Mouse (Mus musculus): ENCODE measurements around the gene Zfp759.

DNA sequence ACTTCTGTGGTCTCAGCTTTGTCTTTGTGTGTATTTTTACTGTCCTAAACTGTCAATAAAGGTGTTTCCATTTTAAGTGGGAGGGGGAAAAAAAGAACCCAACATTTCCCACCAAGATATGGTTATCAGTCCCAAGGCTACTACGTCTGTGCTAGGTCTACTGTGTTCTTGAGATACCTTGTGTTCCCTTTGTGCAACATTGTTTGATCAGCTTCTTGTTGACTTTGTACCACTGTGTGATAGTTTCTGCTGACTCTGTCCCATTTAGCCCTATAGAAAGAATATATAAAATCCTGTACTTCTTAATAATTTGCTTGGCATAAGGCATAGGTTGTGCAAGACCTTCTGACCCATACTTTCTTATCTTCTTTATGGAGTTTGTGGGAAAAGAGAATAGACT lies 31.3 kb upstream of the Zfp759 start:
- TF ChIP-seq TAL1 (conservative IDR thresholded peaks at IDR 0.05; ENCODE audit: low read depth, low read length) = no peak
- TF ChIP-seq GATA2 (IDR thresholded peaks at IDR 0.05; ENCODE audit: borderline replicate concordance, low read depth, low read length) = no peak
- no peak for TF ChIP-seq CTCF (IDR thresholded peaks at IDR 0.05; ENCODE audit: low read depth, low read length)
- no peak for TF ChIP-seq GATA1 (IDR thresholded peaks at IDR 0.05; ENCODE audit: borderline replicate concordance, low read length)

Data from G1E (cell line).